Mouse (Mus musculus) monocyte, adult 2 months (primary cell): ENCODE results near the gene Ap2b1.

Experiments used
- DNase-seq, 2 experiments: peaks; one replicate each; pipeline ENCODE4 v3.0.0; 2022; ENCODE audit warnings: low spot score in 2 of 2, low read depth in 1 of 2

The Ap2b1 gene

DNA sequence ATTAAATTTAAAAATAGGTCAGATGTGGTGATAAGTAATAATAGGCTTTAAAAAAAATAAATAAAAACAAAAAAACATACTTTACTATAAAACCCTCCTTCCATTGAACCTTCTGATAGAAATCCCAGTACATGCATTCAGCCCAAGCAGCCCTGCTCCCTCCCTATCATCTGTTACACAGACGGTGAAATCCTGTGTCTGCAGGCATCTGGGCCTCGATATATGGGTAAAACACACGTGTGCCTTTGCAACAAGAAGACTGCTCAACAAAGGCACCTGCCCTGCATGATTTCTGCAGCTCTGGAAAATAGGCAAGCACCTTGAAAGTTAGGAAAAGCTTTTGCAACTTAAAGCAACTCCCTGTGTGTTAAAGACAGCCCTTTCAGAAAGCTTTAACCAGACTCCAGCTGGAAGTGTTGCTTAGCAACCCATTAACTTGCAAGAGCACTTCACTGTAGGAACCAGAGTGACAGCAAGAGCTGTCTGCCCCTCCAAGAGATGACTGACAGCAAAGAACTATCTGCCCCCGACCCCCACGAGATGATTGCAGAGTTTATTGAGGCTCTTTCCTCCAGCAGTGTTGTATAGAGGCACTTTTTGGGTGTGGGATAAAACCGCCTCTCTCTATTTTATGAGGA, 96.1 kb downstream of the Ap2b1 start:
- no peak for DNase-seq

DNA sequence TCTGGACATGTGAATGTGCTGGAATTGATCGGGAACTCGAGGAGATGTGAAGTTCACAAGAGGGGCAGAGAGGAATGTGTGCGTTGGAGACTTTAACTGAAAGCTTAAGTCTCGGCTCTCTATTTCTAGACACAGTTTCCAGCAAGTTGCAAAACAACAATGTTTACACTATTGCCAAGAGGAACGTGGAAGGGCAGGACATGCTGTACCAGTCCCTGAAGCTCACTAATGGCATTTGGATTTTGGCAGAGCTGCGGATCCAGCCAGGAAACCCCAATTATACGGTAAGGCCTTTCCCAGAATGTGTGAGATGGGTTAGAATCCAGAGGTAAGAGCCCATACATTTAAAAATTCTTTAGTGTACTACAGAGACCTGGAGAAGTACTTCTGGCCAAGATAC, 98.8 kb downstream of the Ap2b1 start:
- DNase-seq: no peak

DNA sequence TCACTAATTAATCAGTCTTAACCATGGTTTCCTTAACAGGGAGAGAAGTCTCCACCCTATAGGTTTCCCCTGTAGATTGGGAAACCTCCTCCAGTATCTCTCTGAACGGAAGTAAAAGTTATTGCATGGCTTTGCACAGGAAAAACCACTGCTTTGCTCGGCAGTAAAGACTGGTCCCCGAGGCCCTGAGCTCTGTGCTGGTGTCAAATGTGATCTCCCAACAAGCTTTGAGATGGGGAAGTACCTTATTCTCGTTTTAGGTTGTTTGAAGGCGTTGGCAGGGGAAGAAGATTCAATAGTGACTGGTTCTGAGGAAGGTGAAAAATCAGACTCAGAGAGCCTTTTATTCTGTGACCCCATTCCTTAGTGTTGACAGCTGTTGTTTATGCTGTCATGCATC, 99.9 kb downstream of the Ap2b1 start:
- DNase-seq: no peak

DNA sequence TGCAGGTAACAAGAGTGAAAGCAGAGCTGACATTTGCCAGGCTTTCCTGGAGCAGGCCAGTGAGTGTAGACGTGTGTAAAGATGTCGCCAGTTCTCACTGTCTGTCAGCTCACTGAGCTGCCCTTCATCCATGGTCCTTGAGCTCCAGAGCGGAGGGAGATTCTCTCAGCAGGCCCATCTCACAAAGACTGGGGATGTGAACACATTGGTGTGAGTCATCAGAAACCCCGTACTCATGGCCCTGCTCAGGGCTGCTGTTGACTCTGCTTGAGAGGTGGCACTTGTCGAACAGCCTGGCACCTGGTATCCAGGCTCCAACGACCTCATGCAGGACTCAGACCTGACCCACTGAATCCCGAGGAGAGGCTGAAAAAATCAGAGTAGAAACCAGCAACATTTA, 105.0 kb downstream of the Ap2b1 start:
- DNase-seq: no peak

DNA sequence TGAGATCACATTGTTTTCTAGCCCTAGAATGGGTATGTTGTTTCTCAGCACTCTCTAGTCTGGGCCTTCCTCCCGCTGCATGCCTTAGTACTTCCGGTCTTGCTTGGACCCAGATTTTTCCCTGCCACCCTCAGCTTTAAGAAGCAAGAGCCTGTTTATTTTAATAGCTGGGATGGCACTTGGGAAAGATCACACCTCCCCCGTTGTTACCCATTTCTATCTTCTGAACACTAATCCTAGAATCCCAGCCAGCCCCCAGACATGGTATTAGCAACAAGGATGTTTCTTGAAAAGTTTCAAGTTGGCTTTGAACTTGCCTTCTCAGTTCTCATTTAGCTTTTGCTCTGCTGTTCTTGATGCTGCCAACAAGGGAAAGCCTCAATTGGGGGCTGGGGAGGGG, 107.6 kb downstream of the Ap2b1 start:
- DNase-seq: no peak

DNA sequence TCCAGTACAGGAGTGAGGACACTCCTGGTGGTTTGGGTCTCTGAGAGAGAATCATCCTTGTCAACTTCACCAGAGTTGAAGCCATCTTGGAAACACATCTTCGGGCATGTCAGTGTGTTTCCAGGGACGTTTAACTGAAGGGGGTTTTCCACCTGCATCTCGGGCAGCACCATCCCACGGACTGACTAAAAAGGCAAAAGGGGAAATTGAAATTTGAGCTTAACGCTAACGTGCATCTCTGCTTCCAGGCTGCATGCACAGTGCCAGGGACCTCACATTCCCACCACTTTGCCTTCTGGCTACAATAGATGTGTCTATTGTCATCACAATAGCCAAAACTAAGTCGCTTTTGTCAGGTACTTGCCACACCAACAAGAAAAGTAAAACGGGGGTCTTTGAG, 109.4 kb downstream of the Ap2b1 start:
- no peak for DNase-seq

DNA sequence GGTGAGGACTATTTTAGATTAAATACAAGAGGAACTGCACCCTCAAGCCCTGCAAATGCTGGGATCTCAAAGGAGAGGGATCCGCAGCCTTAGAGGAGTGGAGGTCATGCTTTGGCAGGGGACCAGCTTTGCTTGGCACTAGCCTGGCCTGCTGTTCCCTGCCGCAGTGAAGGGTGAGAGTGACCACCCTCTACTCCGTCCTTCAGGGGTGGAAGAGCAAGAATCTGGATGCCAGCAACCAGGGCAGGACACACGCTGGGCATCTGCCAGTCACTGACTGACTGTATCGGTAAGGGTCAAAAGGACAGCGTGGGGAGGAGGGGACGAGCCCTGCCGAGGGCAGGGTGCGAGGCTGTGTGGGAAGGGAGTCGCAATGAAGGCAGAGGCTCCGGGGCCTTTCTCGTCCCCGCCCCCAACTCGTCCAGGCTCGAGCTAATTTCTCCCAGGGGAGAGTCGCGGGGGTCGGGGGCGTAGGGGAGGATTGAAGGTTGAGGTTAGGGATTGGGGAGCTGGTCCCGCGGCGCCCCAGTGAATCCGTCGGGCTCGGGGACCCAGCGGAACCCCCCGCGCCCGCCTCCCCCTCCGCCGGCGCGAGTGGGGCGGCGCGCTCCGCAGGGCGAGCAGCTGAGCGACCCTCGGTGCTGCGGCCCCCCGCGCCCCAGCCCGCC, 110.4 kb downstream of the Ap2b1 start, which contains the start of gene Rasl10b:
Rasl10b (plus strand) TSS at position 51 of the 668 bp plus-strand sequence.
- DNase-seq: no peak

DNA sequence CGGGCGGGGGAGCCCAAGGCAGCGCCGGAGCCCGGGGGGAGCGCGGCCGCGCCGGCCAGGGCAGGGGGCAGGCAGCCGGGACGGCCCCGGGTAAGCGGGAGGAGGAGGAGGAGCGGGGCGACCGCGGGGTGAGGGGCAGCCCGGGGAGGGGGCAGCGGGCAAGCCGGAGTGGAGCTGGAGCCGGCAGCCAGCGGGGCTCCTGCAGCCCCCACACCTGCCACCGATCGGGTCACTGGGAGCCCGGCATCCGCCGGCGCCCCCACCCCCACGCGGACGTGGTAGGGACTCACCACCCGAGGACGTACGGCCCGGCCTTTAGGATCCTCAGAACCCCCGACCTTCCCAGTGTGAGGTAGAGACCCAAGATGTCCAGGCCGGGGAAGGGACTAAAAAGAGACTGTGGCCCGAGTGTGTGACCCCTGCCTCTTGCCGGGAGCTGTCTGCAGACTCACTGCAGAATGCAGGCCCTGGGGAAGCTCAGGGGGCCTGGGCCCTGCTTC, 111.0 kb downstream of the Ap2b1 start:
- no peak for DNase-seq

DNA sequence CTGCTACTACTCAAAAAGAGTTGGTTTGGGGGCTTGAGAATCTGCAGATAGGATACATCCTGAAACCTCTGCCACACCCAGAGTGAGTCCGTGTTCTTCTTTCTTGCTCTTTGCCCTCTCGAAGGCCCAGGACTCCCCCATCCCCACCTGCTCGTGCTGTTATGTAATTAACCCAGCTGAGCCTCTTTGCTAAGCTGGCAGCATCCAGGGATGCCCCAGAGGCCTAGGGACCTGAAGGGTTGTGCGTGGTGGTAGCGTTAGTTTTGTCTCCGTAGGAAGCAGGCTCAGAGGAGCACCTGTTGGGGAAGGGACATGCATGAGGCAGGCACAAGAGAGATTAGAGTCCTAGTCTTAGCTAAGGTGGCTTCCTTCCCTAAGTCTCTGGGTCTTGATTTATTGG, 111.7 kb downstream of the Ap2b1 start:
- DNase-seq: no peak

DNA sequence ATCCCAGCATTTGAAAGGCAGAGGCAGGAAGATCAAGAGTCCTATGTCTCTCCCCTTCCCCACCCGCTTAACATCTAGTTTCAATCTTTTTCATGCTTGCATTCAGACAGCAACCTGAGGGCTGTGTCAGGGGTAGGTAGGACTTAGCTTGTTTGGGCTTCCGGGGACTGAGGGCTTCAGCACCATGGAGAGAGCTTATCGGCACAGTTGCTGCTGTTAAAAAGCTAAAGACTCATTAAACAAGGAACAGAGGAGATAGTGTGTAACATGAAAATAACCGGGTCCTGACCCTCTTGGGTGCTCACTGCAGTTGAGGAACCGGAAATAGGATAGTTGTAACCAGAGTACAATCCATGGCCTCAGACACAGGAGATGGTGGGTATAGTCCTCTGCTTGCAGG, 118.3 kb downstream of the Ap2b1 start:
- no peak for DNase-seq

DNA sequence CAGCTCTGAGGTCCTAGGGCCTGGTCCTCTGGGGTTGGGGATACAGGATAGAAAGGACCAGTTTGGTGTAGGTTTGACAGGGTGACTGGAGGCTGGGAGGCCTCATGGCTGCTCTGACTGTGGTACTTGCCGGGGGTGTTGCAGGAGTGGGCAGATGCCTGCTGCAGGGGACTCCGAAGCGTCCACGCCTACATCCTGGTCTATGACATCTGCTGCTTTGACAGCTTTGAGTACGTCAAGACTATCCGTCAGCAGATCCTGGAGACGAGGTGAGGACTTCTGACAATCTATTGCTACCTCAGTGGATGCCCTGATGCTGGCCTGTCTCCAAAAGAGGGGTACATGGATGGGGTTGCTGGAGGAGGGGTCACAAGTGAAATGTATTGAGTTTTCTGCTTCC, 118.9 kb downstream of the Ap2b1 start:
- no peak for DNase-seq

DNA sequence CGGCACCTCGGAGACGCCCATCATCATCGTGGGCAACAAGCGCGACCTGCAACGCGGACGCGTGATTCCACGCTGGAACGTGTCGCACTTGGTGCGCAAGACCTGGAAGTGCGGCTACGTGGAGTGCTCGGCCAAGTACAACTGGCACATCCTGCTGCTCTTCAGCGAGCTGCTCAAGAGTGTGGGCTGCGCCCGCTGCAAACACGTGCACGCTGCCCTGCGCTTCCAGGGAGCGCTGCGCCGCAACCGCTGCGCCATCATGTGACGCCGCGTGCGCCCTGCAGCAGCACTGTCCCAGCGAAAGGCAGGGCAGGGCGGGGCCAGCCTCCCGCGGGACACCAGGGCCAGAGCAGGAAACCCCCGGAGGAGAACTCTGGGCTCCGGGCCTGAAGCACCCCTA, 119.7 kb downstream of the Ap2b1 start:
- no peak for DNase-seq

DNA sequence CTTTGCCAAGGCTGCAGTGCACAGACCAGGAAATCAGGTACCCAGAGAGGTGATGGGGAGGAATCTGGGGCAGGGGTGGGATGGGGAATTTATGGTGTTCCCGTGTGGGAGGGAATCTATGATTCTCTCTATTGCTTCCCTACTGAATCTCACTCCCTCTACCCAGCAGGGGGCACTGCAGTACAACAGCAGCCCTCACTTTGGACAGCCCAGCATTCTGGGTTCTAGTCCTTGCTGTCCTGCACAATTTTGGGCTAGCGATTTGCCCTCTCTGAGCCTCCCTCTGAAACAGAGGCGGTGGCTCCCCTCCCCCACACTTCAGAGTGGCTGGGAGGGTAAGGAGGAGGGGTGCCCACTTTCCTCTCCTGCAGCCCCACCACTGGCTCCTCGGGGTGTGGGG, 121.5 kb downstream of the Ap2b1 start:
- DNase-seq: no peak

DNA sequence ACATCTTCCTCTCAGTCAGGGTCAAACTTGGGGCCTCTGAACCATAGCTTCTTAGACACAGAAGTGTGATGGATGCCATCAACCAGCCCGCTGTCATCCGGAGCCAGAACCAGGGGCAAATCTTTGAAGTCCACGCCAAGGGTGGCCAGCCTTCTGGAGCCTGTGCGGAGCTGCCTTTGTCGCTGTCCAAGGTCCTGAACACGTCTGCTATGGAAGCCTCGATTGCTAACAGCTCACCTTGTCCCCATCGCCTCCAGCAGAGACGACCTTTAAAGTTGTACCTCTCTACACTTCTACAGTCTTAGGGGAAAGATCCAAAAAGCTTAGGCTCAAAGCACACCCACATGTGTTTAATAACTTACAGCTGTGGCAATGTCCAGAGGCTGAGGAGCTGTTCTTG, 122.5 kb downstream of the Ap2b1 start:
- peak in 1 of 2 experiments; percentile 44 for DNase-seq

DNA sequence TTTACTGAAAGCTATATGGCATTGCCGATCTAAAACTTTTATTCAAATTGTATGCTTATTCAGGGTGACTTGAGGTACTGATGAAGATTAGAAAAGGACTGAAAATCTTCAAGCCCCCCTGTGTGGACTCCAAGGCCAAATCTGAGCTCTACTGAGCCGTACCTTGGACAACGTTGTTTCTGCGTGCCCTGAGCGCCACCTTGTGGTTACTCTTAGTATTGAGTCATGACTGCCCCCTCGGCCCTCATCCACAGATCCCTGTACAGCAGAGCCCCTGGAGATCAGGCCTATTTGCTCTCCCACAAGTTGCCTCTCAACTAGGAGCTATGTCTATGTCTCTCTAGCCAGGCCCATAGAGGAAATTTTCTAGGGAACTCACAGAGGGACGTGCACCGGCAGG, 125.9 kb downstream of the Ap2b1 start:
- peak in 1 of 2 experiments; percentile 57 for DNase-seq

DNA sequence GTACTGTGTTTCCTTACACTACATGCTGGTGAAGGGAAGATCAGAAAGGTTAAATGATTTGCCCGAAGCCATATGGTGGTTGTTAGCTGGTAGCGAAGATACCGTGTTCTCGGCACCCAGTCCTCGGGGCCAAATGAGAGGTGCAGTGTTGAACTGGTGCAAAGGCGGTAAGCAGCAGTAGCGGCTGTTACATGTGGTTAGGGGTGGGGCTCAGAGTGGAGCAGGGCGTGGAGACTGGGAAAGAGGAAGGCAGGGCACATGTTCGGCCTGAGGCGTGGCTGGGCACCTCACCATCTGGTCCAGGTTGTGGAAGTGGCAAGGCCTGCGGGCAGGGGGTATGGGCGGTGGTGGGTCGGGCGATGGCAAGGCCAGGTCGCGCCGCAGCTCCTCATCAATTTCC, 128.1 kb downstream of the Ap2b1 start:
- DNase-seq: peak in 1 of 2 experiments; percentile 35

DNA sequence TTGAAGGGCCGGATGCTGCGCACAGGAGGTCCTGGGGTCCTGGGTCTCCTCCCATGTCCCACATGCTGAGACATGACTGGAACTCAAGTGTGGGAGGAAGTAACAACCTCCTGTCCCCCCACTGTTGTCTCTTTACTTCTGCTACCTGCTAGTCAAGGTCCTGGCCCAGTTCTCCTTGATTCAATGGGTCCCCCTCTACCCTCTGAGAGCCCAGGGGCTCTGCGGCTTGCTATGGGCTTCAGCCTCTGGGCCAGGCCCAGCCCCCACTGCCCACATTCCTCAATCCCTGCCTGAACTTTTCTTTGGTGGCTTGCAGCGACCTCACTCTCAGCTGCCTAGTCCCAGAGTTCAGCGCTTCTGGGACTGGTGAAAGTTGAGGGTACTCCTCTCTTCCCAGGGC, 130.5 kb downstream of the Ap2b1 start, which contains the start of gene Gas2l2:
Gas2l2 (minus strand) TSS at position 101 of the 400 bp plus-strand sequence.
- DNase-seq: no peak

DNA sequence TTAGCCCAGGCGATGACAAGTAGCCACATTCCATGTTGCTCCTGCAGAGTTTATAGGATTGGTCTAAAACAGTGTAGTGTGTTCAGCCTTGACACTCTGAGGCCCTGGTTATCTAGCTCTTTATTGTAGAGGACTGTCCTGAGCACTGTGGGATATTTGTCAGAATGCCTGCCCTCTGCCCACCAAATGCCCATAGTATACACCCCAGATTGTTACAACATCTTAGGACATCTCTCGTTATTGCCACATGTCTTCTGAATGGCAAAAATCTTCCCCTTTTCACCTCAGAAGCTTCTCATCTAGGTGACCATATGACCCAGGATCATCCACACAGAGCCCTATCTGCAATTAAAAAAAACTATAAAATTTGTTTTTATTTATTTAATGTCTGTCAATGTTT, 133.7 kb downstream of the Ap2b1 start:
- DNase-seq: no peak

DNA sequence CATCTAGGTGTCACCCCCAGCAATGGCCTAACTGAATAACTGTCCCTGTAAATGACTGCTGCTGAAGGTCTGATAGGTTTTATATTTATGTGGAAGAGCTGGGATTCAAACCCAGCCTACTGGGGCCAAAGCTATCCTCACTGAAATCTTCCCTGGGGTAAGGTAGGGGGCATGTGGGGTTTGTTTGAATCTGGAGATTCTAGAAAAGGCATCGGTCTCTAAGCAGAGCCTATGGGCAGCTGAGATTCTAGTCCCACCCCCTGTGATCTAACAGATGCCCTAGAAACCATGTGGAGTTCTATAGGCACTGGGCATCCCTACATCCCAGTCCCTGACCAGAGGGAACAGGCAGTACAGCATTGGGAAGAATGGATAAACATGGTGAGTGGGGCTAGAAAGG, 138.6 kb downstream of the Ap2b1 start, which contains the start of gene 1700020L24Rik:
1700020L24Rik (plus strand) TSS at position 301 of the 400 bp plus-strand sequence.
- DNase-seq: no peak

DNA sequence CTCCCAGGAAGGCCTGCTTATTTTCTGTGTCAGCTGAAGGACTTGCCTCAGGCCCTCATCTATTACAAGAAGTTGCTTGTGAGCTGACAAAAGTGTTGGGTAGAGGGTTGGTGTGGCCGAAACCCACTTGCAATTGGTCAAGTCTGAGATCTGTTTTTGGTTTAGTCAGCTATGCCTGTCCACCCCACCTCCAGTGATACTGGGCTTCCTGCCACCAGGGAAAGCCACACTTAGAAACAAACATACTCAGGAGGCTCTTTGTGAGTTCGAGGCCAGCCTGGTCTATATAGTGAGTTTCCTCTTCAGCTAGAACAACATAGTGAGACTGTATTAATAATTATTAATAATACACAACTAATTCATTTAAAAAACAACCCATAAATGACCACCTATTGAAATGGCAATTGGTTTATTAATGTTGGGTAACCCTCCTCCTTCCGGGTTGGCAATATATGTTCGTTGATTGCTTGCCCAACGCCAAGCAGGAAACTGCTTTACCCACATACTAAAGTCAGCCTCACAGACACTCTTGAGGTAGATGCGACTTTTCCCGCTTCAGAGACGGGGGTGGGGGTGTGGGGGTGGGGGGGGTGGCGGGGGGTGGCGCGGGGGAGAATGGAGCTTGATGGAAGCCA, 140.7 kb downstream of the Ap2b1 start:
- no peak for DNase-seq

DNA sequence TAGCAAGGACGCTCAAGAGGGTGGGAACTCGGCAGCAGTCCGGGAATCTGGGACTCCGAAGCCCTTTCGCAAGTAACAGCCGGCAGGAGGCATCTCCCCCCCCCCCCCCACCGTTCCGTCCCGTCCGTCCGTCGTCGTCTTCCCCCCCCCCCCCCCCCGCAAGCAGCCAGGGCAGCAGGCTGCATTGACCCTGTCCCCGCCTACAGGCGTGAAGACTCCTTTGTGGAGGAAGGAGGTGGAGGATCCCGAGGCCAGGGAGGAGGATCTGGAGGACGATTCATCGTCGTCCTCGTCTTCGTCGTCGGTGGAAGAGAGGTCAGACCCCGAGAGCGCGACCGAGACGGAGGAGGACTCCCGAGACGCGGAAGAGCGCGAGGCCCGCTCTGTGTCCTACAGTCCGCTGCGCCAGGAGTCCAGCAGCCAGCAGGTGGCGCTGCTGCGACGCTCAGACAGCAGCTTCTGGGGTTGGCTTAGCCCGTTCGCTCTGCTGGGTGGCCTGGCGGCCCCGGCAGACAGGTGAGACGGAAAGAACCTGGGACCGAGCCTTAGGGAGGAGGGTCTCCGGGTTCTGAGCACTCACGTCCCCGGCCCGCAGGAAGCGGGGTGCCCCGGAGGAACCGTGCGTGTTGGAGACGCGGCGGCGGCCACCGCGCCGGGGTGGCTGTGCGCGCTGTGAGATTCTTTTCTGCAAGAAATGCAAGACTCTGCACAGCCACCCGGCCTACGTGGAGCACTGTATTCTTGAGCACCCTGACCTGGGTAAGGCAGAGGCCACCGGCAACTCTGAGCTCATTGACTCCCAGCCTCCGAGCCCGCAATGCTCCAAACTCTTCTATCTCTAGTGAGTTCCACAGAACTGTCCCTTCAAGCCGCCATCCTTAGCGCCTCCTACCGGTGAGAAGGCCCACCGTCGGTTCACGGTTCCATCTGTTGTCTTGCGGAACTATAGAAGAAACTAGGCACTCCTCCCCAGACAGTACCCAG, 141.5 kb downstream of the Ap2b1 start:
- peak; percentile 69 to 80 for DNase-seq
